Mouse (Mus musculus): Measurements from ENCODE around the gene Mfap1b.
A peak's percentile ranks its signal among the peaks of the same experiment; 100 is the strongest.
"Not testable (repeated sequence)": the region's sequence is repeated elsewhere in the genome, so short reads cannot be mapped to it uniquely, and the experiment has no call there.

Mfap1b gene

GRCm38 (mm10) chr2:121472783-121473182, 1.1 kb downstream of the Mfap1b start:
- not testable (repeated sequence) for DNase-seq (ENCODE audit: low spot score in 2 of 2)

GRCm38 (mm10) chr2:121468982-121469381, 4.9 kb downstream of the Mfap1b start:
- not testable (repeated sequence) for DNase-seq (ENCODE audit: low spot score in 2 of 2)

- DNase-seq (ENCODE audit: low spot score in 2 of 2), result no peak
These were observed 13.8 kb downstream of the Mfap1b start for GRCm38 (mm10) chr2:121460071-121460470.

GRCm38 (mm10) chr2:121456692-121457642, 16.9 kb downstream of the Mfap1b start, which contains the start of gene Serinc4:
Gene Serinc4 (minus strand): TSS chr2:121456781.
- peak; percentile 74 to 80 for DNase-seq (ENCODE audit: low spot score in 2 of 2)

- DNase-seq (ENCODE audit: low spot score in 2 of 2), result no peak
These were observed 18.3 kb downstream of the Mfap1b start for GRCm38 (mm10) chr2:121455534-121455933.

- DNase-seq (ENCODE audit: low spot score in 2 of 2), result no peak
These were observed 19.9 kb downstream of the Mfap1b start for GRCm38 (mm10) chr2:121453917-121454316.

GRCm38 (mm10) chr2:121452990-121453389, 20.9 kb downstream of the Mfap1b start, which contains the start of gene Hypk:
Gene Hypk (plus strand): TSS chr2:121453290.
- DNase-seq (ENCODE audit: low spot score in 2 of 2), result no peak

GRCm38 (mm10) chr2:121452361-121452760, 21.5 kb downstream of the Mfap1b start:
- DNase-seq (ENCODE audit: low spot score in 2 of 2), result no peak

- DNase-seq (ENCODE audit: low spot score in 2 of 2), result no peak
These were observed 23.8 kb downstream of the Mfap1b start for GRCm38 (mm10) chr2:121450093-121450492.

GRCm38 (mm10) chr2:121449545-121450011, 24.3 kb downstream of the Mfap1b start:
- DNase-seq (ENCODE audit: low spot score in 2 of 2), result no peak

- peak; percentile 99 for DNase-seq (ENCODE audit: low spot score in 2 of 2)
These were observed 24.9 kb downstream of the Mfap1b start, which contains the start of gene Serf2 for GRCm38 (mm10) chr2:121448739-121449535. Gene Serf2 (plus strand): TSS chr2:121449195.

- no peak for DNase-seq (ENCODE audit: low spot score in 2 of 2)
These were observed 25.7 kb downstream of the Mfap1b start for GRCm38 (mm10) chr2:121448136-121448535.

GRCm38 (mm10) chr2:121447006-121447405, 26.9 kb downstream of the Mfap1b start:
- DNase-seq (ENCODE audit: low spot score in 2 of 2), result no peak

GRCm38 (mm10) chr2:121446506-121446905, 27.4 kb downstream of the Mfap1b start:
- no peak for DNase-seq (ENCODE audit: low spot score in 2 of 2)

- no peak for DNase-seq (ENCODE audit: low spot score in 2 of 2)
These were observed 28.8 kb downstream of the Mfap1b start for GRCm38 (mm10) chr2:121445117-121445516.

- no peak for DNase-seq (ENCODE audit: low spot score in 2 of 2)
These were observed 29.7 kb downstream of the Mfap1b start, which contains the start of gene Ell3 for GRCm38 (mm10) chr2:121444178-121444577. Gene Ell3 (minus strand): TSS chr2:121444278.

GRCm38 (mm10) chr2:121443068-121443349, 30.9 kb downstream of the Mfap1b start:
- DNase-seq (ENCODE audit: low spot score in 2 of 2), result no peak

GRCm38 (mm10) chr2:121442259-121443067, 31.4 kb downstream of the Mfap1b start:
- DNase-seq (ENCODE audit: low spot score in 2 of 2), result no peak

- DNase-seq (ENCODE audit: low spot score in 2 of 2), result no peak
These were observed 32.1 kb downstream of the Mfap1b start for GRCm38 (mm10) chr2:121441800-121442199.

GRCm38 (mm10) chr2:121440834-121441605, 32.8 kb downstream of the Mfap1b start:
- no peak for DNase-seq (ENCODE audit: low spot score in 2 of 2)

- DNase-seq (ENCODE audit: low spot score in 2 of 2), result no peak
These were observed 34.1 kb downstream of the Mfap1b start for GRCm38 (mm10) chr2:121439746-121440145.

Data from frontal cortex, postnatal 10 days (tissue).